Mouse (Mus musculus) telencephalon, adult 2 months (tissue): ENCODE measurements around the gene Baz1b.

Experiments
- DNase-seq: peaks from one replicate; pipeline ENCODE4 v3.0.0-alpha.2; 2011; ENCODE audit warnings: low read depth, low spot score

Gene Baz1b

DNA sequence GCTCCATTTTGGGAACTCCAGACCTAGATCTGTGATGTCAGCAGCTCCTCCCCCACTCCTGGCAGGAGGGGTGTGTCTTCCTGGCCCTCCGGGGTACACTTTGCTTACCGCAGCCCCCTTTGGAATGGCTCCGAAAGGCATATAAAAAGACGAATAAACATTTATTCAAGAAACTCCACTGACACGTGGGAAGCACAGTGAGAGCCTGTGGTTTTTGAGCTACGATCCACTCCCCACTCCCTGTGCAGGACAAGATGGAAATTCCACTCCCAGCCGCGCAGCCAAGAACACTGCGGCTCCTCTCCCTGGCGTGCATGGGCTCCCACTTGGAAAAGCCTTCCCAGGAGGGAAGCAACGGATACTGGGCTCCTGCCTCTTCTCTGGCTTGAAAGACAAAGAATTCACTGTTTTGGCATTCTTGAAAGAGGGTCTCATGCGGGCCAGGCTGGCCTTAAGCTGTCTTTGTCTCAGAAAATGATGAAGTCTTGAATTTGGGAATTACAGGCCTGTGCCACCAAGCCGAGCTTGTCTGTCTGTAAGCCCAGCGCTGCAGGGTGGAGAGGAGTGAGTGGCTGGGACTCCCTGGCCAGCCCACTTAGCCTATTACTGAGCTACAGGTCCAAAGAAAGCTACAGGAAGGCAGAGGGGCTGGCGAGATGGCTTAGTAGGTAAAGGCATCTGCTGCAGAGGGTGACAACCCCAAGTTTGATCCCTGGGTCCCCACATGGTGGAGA, 87.8 kb downstream of the Baz1b start:
- DNase-seq, result no peak

DNA sequence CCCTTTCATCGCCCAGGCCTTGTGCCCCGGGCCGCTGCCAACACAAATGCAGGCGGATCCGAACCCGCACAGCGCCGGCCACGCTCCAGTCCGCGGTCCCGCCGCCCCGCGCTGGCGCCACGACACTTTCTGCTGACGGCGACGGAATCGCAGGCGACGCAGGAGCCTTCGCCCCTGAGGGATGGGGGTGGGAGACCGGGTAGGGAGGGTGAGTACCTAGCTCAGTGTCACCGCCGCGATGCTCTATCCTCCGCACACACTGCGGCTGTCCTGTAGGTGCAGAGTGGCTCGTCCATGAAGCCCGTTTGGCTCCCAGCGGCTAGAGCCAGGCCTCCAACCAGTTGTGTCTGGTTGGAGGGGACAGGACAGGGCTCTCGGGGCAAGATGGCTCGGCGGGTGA, 89.5 kb downstream of the Baz1b start:
- DNase-seq, result no peak

DNA sequence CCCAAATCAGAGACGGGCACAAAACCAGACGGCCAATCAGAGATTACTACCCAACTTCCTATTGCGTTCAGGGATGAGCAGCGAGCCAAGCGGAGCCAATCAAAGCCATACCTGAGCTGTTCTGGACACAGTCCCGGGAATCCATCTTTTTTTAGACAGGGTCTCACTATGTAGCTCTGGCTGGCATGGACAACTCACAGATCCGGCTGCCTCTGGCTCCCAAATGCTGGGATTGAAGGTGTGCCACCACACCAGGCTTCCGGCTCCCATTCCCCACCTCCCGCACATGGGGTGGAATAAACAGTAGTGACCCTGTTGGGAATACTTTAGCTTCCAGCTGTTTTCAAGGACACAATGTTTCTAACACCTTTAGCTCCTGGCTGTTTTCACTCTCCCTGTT, 93.2 kb downstream of the Baz1b start:
- DNase-seq, result no peak

- no peak for DNase-seq
Observed at GRCm38 (mm10) chr5:135285211-135285610, 98.1 kb downstream of the Baz1b start.

GRCm38 (mm10) chr5:135286185-135286584, 99.1 kb downstream of the Baz1b start:
- DNase-seq, result no peak

GRCm38 (mm10) chr5:135286926-135287325, 99.9 kb downstream of the Baz1b start:
- no peak for DNase-seq

- no peak for DNase-seq
Observed at GRCm38 (mm10) chr5:135290703-135291102, 103.6 kb downstream of the Baz1b start.

- no peak for DNase-seq
Observed at GRCm38 (mm10) chr5:135291193-135291592, 104.1 kb downstream of the Baz1b start.

DNA sequence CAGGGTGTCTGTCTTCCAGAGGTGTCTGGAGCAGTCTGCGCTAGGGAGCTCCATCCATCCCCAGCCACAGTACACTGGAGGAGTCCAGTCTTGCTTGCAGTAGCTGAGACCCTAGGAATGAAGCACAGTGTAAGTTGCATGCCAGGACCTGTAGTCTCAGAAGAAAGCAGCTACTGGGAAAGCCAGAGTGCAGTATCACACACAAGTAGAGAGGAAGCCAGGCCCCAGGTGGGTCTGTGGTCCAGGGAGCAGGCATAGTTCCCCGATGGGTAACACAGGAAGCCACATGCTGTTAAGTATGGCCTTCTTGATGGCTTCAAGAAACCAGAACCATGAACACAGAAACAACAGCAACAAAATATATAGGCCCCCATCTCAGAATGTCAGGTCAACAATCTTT, 104.9 kb downstream of the Baz1b start:
- no peak for DNase-seq
